Mouse (Mus musculus): Measurements from ENCODE around the gene Schip1. TPM values are rescaled to one million over a fixed set of nuclear protein-coding genes. Genes with fewer than 3 reads are reported as not detected.

The Schip1 gene
- polyA plus RNA-seq, 1 experiment from 2014 or later, result 27.6 TPM

DNA sequence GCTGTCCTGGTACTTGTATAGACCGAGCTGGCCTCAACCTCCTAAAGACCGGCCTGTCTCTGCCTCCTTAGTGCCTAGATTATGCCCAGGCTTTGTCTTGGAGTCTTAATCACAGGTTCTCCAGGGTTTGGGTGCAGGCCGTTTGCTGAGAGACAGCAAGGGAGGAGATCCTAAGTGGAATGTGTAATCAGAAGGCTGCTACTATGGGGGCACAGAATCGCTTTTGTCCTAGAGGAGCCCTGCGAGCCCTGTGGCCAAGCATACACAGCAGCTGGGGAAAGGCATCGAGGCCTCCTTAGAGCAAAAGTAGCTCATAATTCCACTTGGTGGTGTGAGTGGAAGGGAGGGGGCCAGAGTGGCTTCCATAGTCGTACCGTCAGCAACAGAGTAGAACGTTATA, 419.4 kb downstream of the Schip1 start:
- DNase-seq (ENCODE audit: low spot score) (no peak), ATAC-seq (ENCODE audit: low FRiP score, low TSS enrichment) (no peak)
- no peaks in the 10 kb centered on the region for H3K4me1 ChIP-seq (replicated peaks; ENCODE audit: control insufficient read depth, insufficient read depth)
- H3K4me2 ChIP-seq (replicated peaks; ENCODE audit: low read depth), result no peak overlapping the region
- TF ChIP-seq CTCF (IDR thresholded peaks at IDR 0.05; ENCODE audit: low read depth) (no peak), EP300 (optimal IDR thresholded peaks at IDR 0.05) (no peak)
- no peaks in the 10 kb centered on the region for H3K36me3 ChIP-seq (ENCODE audit: control insufficient read depth, insufficient read depth, low read length)
- H3K4me3 ChIP-seq (ENCODE audit: low read depth, low read length), result no peak overlapping the region
- no peaks in the 10 kb centered on the region for H3K27me3 ChIP-seq (ENCODE audit: control insufficient read depth, insufficient read depth, low read length)
- 87% methylated on average over 9 of the region's 9 CpGs for WGBS
- H3K27ac ChIP-seq (replicated peaks), result no peak overlapping the region
- H3K9me3 ChIP-seq (ENCODE audit: control insufficient read depth, low read length), result no peaks in the 10 kb centered on the region
- no peak overlapping the region for H3K9ac ChIP-seq (ENCODE audit: low read length)

- TF ChIP-seq EP300 (optimal IDR thresholded peaks at IDR 0.05) (no peak), CTCF (IDR thresholded peaks at IDR 0.05; ENCODE audit: low read depth) (peak; percentile 26; the same call in 1 of the 2 replicates)
- H3K9me3 ChIP-seq (ENCODE audit: control insufficient read depth, low read length), result no peaks in the 10 kb centered on the region
- no peak for DNase-seq (ENCODE audit: low spot score)
These were observed 420.0 kb downstream of the Schip1 start for GRCm38 (mm10) chr3:68484561-68484960.

DNA sequence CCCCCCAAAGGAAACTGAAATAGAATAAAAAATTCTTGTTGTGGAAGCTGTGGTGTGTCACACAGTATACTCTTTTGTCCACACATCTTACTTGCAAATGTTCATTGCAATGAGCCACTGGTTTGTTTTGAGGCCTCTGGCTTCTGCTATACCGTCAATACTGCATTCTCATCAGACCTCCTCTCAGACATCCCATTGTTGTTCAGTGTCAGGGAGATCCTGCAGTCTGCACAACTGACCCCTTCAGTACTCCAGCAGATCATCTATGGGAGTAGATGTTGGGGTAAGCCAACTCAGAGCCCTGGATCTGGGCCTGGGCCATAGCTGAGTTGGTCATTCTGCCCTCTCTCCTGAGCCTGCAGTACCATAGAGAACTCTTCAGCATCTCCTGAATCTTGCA, 423.0 kb downstream of the Schip1 start:
- no peak overlapping the region for H3K4me3 ChIP-seq (ENCODE audit: low read depth, low read length)
- 81% methylated on average over 1 of the region's 1 CpGs for WGBS
- no peak overlapping the region for H3K27ac ChIP-seq (replicated peaks)
- DNase-seq (ENCODE audit: low spot score) (no peak), ATAC-seq (ENCODE audit: low FRiP score, low TSS enrichment) (no peak)
- H3K36me3 ChIP-seq (ENCODE audit: control insufficient read depth, insufficient read depth, low read length), result no peaks in the 10 kb centered on the region
- H3K27me3 ChIP-seq (ENCODE audit: control insufficient read depth, insufficient read depth, low read length), result no peaks in the 10 kb centered on the region
- TF ChIP-seq EP300 (optimal IDR thresholded peaks at IDR 0.05) (no peak), CTCF (IDR thresholded peaks at IDR 0.05; ENCODE audit: low read depth) (no peak)
- H3K4me2 ChIP-seq (replicated peaks; ENCODE audit: low read depth), result no peak overlapping the region
- H3K9ac ChIP-seq (ENCODE audit: low read length), result no peak overlapping the region
- H3K9me3 ChIP-seq (ENCODE audit: control insufficient read depth, low read length), result no peaks in the 10 kb centered on the region
- 0 out of 2 replicates have a peak, but pooled peaks cover 2% of the 10 kb centered on the region for H3K4me1 ChIP-seq (replicated peaks; ENCODE audit: control insufficient read depth, insufficient read depth)

More at GRCm38 (mm10) chr3:68484561-68484960, 420.0 kb downstream of the Schip1 start:
- H3K4me1 ChIP-seq (replicated peaks; ENCODE audit: control insufficient read depth, insufficient read depth), result no peaks in the 10 kb centered on the region
- WGBS, result 83% methylated on average over 4 of the region's 4 CpGs
- no peak overlapping the region for H3K4me3 ChIP-seq (ENCODE audit: low read depth, low read length)
- H3K9ac ChIP-seq (ENCODE audit: low read length), result no peak overlapping the region
- ATAC-seq (ENCODE audit: low FRiP score, low TSS enrichment), result no peak
- no peaks in the 10 kb centered on the region for H3K36me3 ChIP-seq (ENCODE audit: control insufficient read depth, insufficient read depth, low read length)
- no peak overlapping the region for H3K4me2 ChIP-seq (replicated peaks; ENCODE audit: low read depth)
- no peak overlapping the region for H3K27ac ChIP-seq (replicated peaks)
- H3K27me3 ChIP-seq (ENCODE audit: control insufficient read depth, insufficient read depth, low read length), result no peaks in the 10 kb centered on the region

GRCm38 (mm10) chr3:68488316-68488715, 423.7 kb downstream of the Schip1 start:
- H3K4me1 ChIP-seq (replicated peaks; ENCODE audit: control insufficient read depth, insufficient read depth), result 0 out of 2 replicates have a peak, but pooled peaks cover 2% of the 10 kb centered on the region
- no peaks in the 10 kb centered on the region for H3K9me3 ChIP-seq (ENCODE audit: control insufficient read depth, low read length)
- ATAC-seq (ENCODE audit: low FRiP score, low TSS enrichment) (no peak), DNase-seq (ENCODE audit: low spot score) (no peak)
- H3K9ac ChIP-seq (ENCODE audit: low read length), result no peak overlapping the region
- H3K4me3 ChIP-seq (ENCODE audit: low read depth, low read length), result no peak overlapping the region
- no peak overlapping the region for H3K4me2 ChIP-seq (replicated peaks; ENCODE audit: low read depth)
- no peaks in the 10 kb centered on the region for H3K36me3 ChIP-seq (ENCODE audit: control insufficient read depth, insufficient read depth, low read length)
- TF ChIP-seq CTCF (IDR thresholded peaks at IDR 0.05; ENCODE audit: low read depth), result no peak
- no peak for TF ChIP-seq EP300 (optimal IDR thresholded peaks at IDR 0.05)
- no peaks in the 10 kb centered on the region for H3K27me3 ChIP-seq (ENCODE audit: control insufficient read depth, insufficient read depth, low read length)
- 47% methylated on average over 5 of the region's 5 CpGs for WGBS
- H3K27ac ChIP-seq (replicated peaks), result no peak overlapping the region

DNA sequence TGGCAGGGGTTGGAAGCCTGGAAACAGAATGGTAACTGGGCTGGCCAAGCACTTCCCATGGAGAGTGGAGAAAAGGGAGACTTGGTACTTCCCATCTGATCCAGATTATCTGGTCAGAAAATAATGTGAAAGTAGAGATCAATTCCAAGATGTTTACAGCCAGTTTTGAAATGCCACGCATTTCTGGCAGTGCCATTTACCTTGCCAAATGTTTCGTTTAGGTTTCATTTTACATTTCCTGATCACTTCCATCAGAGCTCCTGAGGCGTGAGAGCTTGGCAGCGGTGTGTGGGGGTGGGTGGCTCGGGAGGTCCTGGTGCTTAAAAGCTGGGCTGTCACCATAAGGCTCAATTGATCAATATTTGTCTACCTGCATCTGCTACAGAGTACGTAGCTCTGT, 426.9 kb downstream of the Schip1 start:
- TF ChIP-seq CTCF (IDR thresholded peaks at IDR 0.05; ENCODE audit: low read depth), result no peak
- no peak for TF ChIP-seq EP300 (optimal IDR thresholded peaks at IDR 0.05)
- peak overlapping the region; percentile 8; the same call in 1 of the 2 replicates for H3K27ac ChIP-seq (replicated peaks)
- no peaks in the 10 kb centered on the region for H3K9me3 ChIP-seq (ENCODE audit: control insufficient read depth, low read length)
- H3K4me1 ChIP-seq (replicated peaks; ENCODE audit: control insufficient read depth, insufficient read depth), result 0 out of 2 replicates have a peak, but pooled peaks cover 2% of the 10 kb centered on the region
- no peak for DNase-seq (ENCODE audit: low spot score)
- H3K4me2 ChIP-seq (replicated peaks; ENCODE audit: low read depth), result no peak overlapping the region
- 69% methylated on average over 6 of the region's 6 CpGs for WGBS
- H3K4me3 ChIP-seq (ENCODE audit: low read depth, low read length), result no peak overlapping the region
- ATAC-seq (ENCODE audit: low FRiP score, low TSS enrichment), result no peak
- H3K36me3 ChIP-seq (ENCODE audit: control insufficient read depth, insufficient read depth, low read length), result no peaks in the 10 kb centered on the region
- no peaks in the 10 kb centered on the region for H3K27me3 ChIP-seq (ENCODE audit: control insufficient read depth, insufficient read depth, low read length)
- H3K9ac ChIP-seq (ENCODE audit: low read length), result no peak overlapping the region

- TF ChIP-seq EP300 (optimal IDR thresholded peaks at IDR 0.05) (no peak), CTCF (IDR thresholded peaks at IDR 0.05; ENCODE audit: low read depth) (no peak)
- 0 out of 2 replicates have a peak, but pooled peaks cover 2% of the 10 kb centered on the region for H3K4me1 ChIP-seq (replicated peaks; ENCODE audit: control insufficient read depth, insufficient read depth)
- no peak overlapping the region for H3K4me3 ChIP-seq (ENCODE audit: low read depth, low read length)
- peak overlapping the region; percentile 98 for H3K27ac ChIP-seq (replicated peaks)
- ATAC-seq (ENCODE audit: low FRiP score, low TSS enrichment) (no peak), DNase-seq (ENCODE audit: low spot score) (no peak)
- WGBS, result 33% methylated on average over 1 of the region's 1 CpGs
- H3K9ac ChIP-seq (ENCODE audit: low read length), result no peak overlapping the region
- no peak overlapping the region for H3K4me2 ChIP-seq (replicated peaks; ENCODE audit: low read depth)
- H3K27me3 ChIP-seq (ENCODE audit: control insufficient read depth, insufficient read depth, low read length), result no peaks in the 10 kb centered on the region
- no peaks in the 10 kb centered on the region for H3K36me3 ChIP-seq (ENCODE audit: control insufficient read depth, insufficient read depth, low read length)
- H3K9me3 ChIP-seq (ENCODE audit: control insufficient read depth, low read length), result no peaks in the 10 kb centered on the region
These were observed 427.5 kb downstream of the Schip1 start for GRCm38 (mm10) chr3:68492066-68492465.

All from stomach, postnatal 0 days (tissue).